Mouse (Mus musculus) embryonic stem cell, embryonic (primary cell): ENCODE measurements around the gene Tcf3.

Experiments used
- CTCF ChIA-PET, 4 experiments: fragments of 300-600 bp in 2 of 4; fragments of 350-600 bp in 2 of 4; sonication (Branson Sonifier 250); formaldehyde crosslinking; loops; one replicate each; lab custom pipeline; 2022; ENCODE audit warnings: inconsistent platforms in 2 of 4; lab: Charles Lee
- POLR2A ChIA-PET, 4 experiments: fragments of 300-600 bp in 2 of 4; fragments of 350-600 bp in 2 of 4; sonication (Branson Sonifier 250); formaldehyde crosslinking; loops; one replicate each; lab custom pipeline; 2022; ENCODE audit warnings: antibody characterized with exemption in 4 of 4, inconsistent platforms in 1 of 4; lab: Charles Lee

Gene Tcf3

DNA sequence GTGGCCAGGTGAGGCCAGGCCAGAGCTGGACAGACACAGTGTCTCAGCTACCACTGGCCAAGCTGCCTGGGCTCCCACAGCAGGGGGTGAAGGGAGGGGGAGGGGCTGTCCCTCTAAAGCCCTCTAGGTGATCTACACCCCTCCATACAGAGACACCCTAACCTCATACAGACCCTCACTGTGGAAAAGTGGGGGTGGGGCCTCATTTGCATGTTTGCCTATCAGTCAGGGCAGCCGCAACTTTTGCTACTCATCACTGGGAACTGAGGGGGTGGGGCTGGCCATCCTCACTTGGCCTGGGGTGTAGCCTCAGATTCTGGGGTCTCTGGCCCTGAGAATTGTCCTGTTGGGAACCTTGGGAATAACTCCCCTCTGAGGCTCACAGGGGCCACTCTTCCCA is 11.6 kb upstream of the Tcf3 start:
- CTCF ChIA-PET: interaction anchor here (0.6 to 6.1 kb wide), 17 partner anchors 16 to 133 kb away, joined by 3 to 45 read pairs (median 6); no protein-coding TSS in a partner anchor

DNA sequence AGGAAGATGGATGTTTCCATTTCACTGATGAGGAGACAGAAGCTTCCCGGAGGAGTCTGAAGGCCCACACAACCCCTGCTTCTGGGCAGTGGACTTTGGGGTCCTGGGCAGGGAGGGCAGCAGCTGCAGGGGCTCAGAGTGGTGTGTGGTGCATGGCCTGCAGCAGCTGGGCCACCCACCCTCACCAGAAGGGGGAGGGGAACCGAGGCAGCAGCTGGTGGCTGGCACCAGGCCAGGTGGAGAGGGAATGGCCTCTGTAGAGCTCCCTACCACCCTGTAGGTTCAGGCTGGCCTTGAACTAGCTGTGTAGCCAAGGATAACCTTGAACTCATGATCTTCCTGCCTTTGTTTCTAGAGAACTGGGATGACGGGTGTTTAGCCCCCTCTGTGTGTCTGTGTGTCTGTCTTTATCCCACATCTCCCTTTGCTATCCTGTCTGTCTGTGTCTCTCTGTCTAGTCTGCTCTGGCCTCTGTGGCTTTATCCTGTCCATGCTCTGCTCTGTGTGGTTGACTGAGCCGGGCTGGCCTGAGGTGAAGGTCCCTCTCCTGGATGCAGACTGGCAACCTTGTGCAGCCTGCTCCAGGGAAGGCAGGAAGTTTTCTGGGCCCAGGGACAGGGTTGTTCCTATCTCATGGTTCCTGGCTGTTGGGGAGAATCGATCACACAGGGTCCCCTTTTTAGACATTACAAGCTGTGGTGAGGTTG is 11.0 kb upstream of the Tcf3 start:
- CTCF ChIA-PET: interaction anchor here (0.6 to 6.1 kb wide), 23 partner anchors 41 to 192 kb away, joined by 3 to 45 read pairs (median 4); no protein-coding TSS in a partner anchor
- POLR2A ChIA-PET: interaction anchor here in 2 of 4 experiments (0.5 to 1.6 kb wide), 7 partner anchors 8 to 310 kb away, joined by 3 to 4 read pairs (median 3); partner anchors contain the start of gene Rexo1 (in 1 of the 2)

More for the DNA sequence above, 11.6 kb upstream of the Tcf3 start:
- POLR2A ChIA-PET: interaction anchor here in 3 of 4 experiments (0.5 to 1.9 kb wide), 8 partner anchors 8 to 230 kb away, joined by 3 to 7 read pairs (median 4); partner anchors contain the start of gene Rexo1 (in 2 of the 3)

DNA sequence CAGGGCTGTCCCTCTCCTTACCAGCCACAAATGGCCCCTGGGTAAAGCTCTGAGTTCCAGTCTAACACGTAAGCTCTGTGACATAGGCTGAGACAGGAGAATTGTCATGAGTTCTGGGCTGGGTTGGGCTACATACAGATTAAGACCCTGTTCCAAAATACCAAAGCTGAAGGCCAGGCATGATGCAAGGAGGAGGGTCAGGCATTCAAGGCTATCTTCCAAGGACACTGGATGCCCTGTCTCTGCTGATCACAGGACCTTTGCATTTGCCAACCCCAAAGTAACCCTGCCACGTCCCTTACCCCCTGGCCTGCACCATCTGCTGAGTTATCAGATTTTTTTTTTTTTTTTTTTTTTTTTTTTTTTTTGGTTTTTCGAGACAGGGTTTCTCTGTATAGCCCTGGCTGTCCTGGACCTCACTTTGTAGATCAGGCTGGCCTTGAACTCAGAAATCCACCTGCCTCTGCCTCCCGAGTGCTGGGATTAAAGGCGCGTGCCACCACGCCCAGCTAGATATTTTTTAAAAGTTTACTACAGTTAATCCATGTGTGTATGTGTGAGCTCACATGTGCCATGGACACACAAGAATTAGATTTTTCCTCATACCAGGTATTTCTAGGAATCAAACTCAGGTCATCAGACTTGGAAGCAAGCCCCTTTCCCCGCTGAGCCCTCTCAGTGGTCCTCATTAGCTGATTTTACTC is 10.3 kb upstream of the Tcf3 start:
- POLR2A ChIA-PET: interaction anchor here in 1 of 4 experiments (0.6 to 1.2 kb wide), 7 partner anchors 8 to 311 kb away, joined by 3 to 5 read pairs (median 3); partner anchors contain the start of gene Rexo1

DNA sequence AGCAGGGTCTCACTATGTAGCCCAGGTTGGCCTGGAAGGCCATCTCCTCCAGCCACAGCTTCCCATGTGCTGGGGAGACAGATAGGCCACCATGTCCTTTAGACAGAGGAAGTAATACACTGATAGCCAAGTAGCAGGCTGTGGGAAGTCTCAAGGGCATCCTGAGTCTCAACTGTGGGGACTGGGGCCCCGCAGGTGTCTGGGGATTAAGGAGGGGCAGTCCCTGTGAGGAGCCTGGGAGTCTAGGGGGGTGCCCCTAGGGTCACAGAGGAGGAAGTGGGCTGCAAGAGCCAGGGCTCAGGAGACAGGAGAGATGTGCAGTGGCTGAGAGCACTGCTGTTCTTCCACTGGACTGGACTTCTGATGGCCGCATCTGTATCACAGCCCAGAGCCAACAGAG is 9.5 kb upstream of the Tcf3 start:
- POLR2A ChIA-PET: interaction anchor here in 2 of 4 experiments (1.1 to 2.4 kb wide), 6 partner anchors 20 to 233 kb away, joined by 3 to 9 read pairs (median 6); partner anchors contain the start of gene Rexo1 (in 1 of the 2)

More for the DNA sequence above, 10.3 kb upstream of the Tcf3 start:
- CTCF ChIA-PET: interaction anchor here (0.6 to 6.1 kb wide), 18 partner anchors 42 to 193 kb away, joined by 3 to 45 read pairs (median 5); partner anchors contain the start of gene Rexo1 (in 1 of the 4)

DNA sequence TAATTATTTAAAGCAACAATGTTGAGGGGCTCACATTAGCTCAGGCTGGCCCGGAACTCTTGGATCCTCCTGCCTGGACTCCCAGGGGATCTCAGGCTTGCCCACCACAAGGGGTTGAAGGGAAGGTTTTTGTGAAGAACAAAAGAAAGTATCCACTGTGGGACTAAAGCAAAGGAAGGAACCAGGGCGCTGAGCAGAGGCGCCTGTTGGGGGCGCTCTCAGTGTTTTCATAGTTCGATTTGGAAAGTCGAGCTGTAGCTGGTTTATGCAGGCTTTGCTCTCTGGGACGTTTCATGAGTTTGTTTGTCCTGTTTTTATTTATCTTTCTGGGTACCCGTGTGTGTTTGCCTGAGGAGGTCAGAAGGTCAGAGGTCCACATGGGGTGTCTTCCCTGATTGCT is 8.2 kb upstream of the Tcf3 start:
- CTCF ChIA-PET: interaction anchor here (0.5 to 2.2 kb wide), 50 partner anchors 9 to 437 kb away, joined by 3 to 21 read pairs (median 4); partner anchors contain the start of genes Atp8b3 (in 2 of the 4), Mbd3 (in 1 of the 4), Rexo1 (in 1 of the 4) and Uqcr11 (in 1 of the 4)

More for the DNA sequence above, 9.5 kb upstream of the Tcf3 start:
- CTCF ChIA-PET: interaction anchor here in 3 of 4 experiments (0.6 to 6.1 kb wide), 12 partner anchors 42 to 119 kb away, joined by 3 to 45 read pairs (median 6); partner anchors contain the start of gene Rexo1 (in 2 of the 3)

DNA sequence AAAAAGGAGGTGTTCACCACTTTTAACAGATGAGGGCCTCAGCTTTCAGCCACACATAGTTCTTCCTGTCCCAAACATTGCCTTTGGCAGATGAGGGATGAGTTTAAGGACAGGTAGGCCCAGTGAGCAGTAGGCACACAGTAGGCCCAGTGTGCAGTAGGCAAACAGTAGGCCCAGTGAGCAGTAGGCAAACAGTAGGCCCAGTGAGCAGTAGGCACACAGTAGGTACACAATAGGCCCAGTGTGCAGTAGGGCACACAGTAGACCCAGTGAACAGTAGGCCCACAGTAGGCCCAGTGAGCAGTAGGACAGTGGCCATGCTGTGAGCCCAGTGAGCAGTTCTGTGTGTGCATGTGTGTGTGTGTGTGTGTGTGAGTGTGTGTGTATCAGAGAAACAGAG is 6.6 kb upstream of the Tcf3 start:
- POLR2A ChIA-PET: interaction anchor here in 1 of 4 experiments (1.1 kb wide), 1 partner anchor 54 kb away, joined by 3 read pairs; no protein-coding TSS in a partner anchor
- CTCF ChIA-PET: interaction anchor here in 3 of 4 experiments (0.7 to 1.0 kb wide), 3 partner anchors 66 to 241 kb away, joined by 3 read pairs; no protein-coding TSS in a partner anchor

More for the DNA sequence above, 8.2 kb upstream of the Tcf3 start:
- POLR2A ChIA-PET: interaction anchor here in 2 of 4 experiments (0.6 to 2.4 kb wide), 18 partner anchors 9 to 942 kb away, joined by 3 to 9 read pairs (median 4); partner anchors contain the start of genes Rexo1 (in 2 of the 2), Mbd3 (in 1 of the 2) and Mknk2 (in 1 of the 2)

DNA sequence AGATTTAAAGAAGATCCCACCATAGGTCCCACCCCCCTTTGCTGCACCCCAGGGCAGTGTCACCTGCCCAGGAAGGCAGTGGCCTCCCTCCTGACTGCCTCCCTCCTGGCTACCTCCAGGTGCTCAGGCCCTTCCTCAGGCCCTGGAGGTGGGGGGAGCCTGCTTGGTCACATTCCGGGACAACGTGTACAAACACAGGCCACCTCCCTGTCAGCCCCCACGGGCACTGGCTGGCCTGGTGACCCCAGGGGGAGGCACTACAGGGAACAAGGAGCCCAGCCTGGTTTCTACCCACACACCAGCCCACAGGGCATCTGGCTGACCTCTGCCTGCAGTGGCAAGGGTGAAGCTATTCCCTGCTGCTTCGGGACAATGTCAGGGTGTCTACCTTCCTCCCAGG is 4.5 kb upstream of the Tcf3 start:
- ChIA-PET CTCF (interaction anchor here in 2 of 4 experiments (0.5 to 1.8 kb wide), 3 partner anchors 62 to 443 kb away, joined by 4 to 10 read pairs (median 8); no protein-coding TSS in a partner anchor), POLR2A (interaction anchor here in 3 of 4 experiments (0.6 to 2.0 kb wide), 4 partner anchors 14 to 124 kb away, joined by 3 to 5 read pairs (median 3); partner anchors contain the start of gene Rexo1 (in 1 of the 3))

DNA sequence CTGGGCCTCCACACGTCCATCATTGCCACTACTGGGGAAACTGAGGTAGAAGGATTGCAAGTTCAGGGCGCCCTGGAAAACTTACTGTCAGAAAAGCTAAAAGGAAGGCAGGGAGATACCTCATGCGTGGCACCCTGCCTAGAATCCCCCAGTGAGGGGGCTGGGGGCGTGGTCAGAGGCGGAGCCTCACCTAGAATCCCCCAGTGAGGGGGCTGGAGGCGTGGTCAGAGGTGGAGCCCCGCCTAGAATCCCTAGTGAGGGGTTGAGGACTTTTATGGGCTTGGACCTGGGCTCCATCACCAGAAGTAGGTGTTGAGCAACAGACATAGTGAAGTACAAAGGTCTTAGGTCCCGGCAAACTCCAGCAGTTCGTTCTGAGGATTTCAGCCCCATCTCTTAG is 2.8 kb upstream of the Tcf3 start:
- CTCF ChIA-PET: interaction anchor here in 3 of 4 experiments (0.5 to 1.8 kb wide), 10 partner anchors 11 to 312 kb away, joined by 3 to 8 read pairs (median 3); no protein-coding TSS in a partner anchor
- POLR2A ChIA-PET: interaction anchor here in 3 of 4 experiments (0.5 to 3.0 kb wide), 29 partner anchors 8 to 493 kb away, joined by 3 to 20 read pairs (median 3); partner anchors contain the start of genes Rexo1 (in 2 of the 3), Abhd17a (in 1 of the 3), Atp8b3 (in 1 of the 3) and Csnk1g2 (in 1 of the 3)

DNA sequence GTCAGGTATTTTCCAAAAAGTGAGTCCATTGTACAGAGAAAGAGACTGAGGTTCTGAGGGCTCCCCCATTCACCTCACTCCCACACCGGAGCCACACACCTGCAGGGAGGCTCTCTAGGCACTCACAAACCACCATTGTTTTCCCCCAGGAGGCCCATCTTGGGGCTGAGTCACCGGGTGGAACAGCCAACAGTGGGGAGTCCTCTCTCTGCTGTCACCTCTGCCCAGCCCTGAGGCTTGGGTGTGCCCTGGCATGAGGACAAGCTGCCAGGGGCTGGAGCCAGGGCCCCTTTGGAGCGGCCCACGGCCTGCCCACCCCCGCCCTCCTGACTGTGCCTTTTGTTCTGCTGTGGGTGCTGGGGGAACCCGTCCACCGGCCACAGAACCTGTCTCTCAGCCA is 2.3 kb upstream of the Tcf3 start:
- ChIA-PET POLR2A (interaction anchor here in 3 of 4 experiments (0.5 to 3.0 kb wide), 24 partner anchors 8 to 494 kb away, joined by 3 to 20 read pairs (median 3); partner anchors contain the start of genes Atp8b3 (in 1 of the 3), Csnk1g2 (in 1 of the 3), Gadd45b (in 1 of the 3) and Gamt (in 1 of the 3)), CTCF (interaction anchor here in 2 of 4 experiments (0.6 to 1.4 kb wide), 6 partner anchors 11 to 304 kb away, joined by 3 to 4 read pairs (median 3); no protein-coding TSS in a partner anchor)

DNA sequence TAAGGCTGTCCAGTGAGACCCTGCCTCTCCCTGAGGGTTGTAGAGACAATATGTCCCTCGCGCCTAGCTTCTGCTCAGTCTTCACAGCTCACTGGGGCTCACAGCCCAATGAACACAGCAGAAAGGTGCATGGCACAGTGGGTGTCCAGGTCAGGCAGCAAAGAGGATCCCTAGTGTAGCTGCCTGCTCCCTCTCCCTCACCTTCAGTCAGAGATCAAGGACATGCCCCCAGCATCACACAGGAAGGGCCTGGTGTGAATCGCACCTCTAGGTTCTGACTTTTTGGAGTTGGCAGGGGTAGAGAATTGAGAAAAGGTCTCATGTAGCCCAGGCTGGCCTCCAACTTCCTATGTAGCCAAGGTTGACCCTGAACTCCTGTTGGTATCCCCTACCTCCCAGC is 1.4 kb upstream of the Tcf3 start:
- ChIA-PET CTCF (interaction anchor here in 2 of 4 experiments (0.6 to 1.3 kb wide), 4 partner anchors 31 to 130 kb away, joined by 3 to 4 read pairs (median 3); no protein-coding TSS in a partner anchor), POLR2A (interaction anchor here (0.6 to 3.0 kb wide), 14 partner anchors 9 to 357 kb away, joined by 3 to 20 read pairs (median 3); partner anchors contain the start of genes Rexo1 (in 2 of the 4), Mbd3 (in 1 of the 4) and Mknk2 (in 1 of the 4))

DNA sequence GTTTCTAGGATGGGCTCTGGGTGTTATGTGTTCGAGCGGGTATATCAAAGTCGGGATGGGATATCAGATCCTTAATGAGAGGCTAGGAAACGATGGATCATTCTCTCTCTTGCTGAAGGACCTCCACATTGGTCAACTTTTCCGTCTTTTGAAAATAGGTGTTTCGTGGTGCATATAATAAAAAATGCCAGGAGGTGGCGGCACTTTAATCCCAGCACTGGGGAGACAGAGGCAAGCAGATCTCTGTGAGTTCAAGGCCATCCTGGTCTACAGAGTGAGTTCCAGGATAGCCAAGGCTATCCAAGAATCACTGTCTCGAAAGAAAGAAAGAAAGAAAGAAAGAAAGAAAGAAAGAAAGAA is 766 bp upstream of the Tcf3 start:
- CTCF ChIA-PET: interaction anchor here in 1 of 4 experiments (1.0 to 1.3 kb wide), 3 partner anchors 31 to 89 kb away, joined by 3 to 4 read pairs (median 3); no protein-coding TSS in a partner anchor
- POLR2A ChIA-PET: interaction anchor here in 3 of 4 experiments (0.7 to 3.0 kb wide), 11 partner anchors 11 to 243 kb away, joined by 3 to 20 read pairs (median 3); partner anchors contain the start of genes Rexo1 (in 2 of the 3), Mbd3 (in 1 of the 3) and Mknk2 (in 1 of the 3)

DNA sequence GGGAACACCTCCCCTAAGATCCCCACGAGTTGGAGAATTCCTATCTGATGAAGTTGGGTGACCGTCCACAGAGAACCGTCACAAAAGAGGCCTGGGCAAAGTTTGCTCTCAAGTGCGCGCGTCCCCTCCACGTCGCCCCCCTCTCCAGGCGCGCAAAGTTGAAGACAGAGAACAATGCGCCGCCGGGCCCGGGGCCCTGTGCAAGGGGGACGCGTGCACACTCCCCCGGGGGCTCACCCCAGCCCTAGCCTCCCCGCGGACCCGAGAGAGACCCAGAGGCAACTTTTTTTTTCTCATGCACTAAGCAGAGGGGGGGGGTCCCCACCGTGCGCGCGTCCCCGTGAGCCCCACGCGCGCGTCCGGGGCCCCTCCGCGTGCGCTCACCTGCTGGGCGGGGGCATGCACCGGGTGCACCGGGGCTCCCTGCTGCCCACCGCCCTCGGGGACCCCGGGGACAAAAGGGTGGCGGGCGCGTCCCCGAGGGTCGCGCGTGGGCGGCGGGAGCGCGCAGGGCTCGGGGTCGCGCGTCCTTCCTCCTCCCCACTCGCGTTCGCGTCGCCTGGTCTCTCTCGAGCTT is 423 bp downstream of the Tcf3 start:
- ChIA-PET CTCF (interaction anchor here in 3 of 4 experiments (0.6 to 2.2 kb wide), 6 partner anchors 9 to 855 kb away, joined by 3 to 6 read pairs (median 4); no protein-coding TSS in a partner anchor), POLR2A (interaction anchor here in 3 of 4 experiments (0.6 to 3.1 kb wide), 11 partner anchors 10 to 243 kb away, joined by 3 to 19 read pairs (median 4); partner anchors contain the start of genes Mbd3 (in 1 of the 3) and Rexo1 (in 1 of the 3))

DNA sequence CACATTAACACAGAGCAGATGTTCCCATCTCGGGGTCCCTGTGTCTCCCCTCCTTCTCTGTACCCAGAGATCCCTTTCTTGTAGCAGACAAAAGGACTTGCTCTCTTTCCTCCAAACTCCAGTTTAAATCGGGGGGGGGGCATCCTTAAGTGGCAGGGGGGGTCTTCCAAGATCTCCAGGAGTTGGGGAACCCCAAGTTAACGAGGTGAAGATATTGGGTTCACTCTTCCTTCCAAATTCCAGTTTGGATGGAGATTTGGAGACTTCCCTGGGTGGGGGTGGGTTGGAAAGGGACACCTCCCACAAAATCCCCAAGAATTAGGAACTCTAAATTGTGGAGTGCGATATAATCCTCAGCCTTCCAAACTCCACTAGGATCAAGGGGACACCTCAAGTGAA is 1.1 kb downstream of the Tcf3 start:
- ChIA-PET POLR2A (interaction anchor here in 3 of 4 experiments (0.6 to 3.1 kb wide), 17 partner anchors 9 to 399 kb away, joined by 3 to 19 read pairs (median 3); partner anchors contain the start of genes Atp8b3 (in 1 of the 3), Mbd3 (in 1 of the 3), Plk5 (in 1 of the 3) and Rexo1 (in 1 of the 3)), CTCF (interaction anchor here in 3 of 4 experiments (0.7 to 2.2 kb wide), 5 partner anchors 9 to 856 kb away, joined by 3 to 5 read pairs (median 4); no protein-coding TSS in a partner anchor)

DNA sequence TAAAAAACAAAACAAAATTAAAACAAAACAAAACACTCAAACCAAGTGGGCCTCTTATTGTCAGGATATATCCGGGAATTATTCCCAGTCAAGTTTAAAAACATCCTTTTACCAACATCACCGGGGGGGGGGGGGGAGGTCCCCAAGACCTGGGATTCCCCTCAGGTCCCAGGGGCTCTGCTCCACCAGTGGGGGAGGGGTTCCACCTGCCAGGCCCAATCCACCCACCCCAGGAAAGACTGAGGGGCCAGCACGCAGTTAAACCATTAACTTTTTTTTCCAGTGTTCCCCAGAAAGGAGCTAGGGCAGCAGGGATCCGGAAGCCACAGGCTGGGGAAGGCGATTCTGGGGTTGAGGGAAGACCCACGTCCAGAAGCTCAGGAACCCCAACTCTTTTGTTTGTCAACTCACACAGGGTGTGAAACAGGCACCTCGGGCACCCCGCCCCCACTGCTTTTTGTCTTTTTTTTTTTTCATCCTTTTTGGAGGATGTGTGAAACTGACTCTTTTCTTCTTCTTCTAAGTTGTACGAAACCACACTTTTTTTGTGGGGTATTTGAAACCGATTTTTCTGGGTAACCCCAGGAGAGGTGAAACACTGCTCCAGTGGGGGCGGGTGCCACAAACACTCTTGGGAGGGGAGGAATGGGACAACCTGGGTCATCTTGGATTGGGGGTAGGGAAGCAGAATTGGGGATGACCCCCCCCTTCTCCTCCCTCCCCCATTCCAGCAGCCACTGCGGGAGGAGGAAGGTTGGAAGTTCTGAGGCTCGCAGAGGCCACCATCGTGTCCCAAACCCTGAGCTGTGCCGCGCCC is 1.7 kb downstream of the Tcf3 start:
- ChIA-PET POLR2A (interaction anchor here (0.6 to 3.1 kb wide), 21 partner anchors 8 to 399 kb away, joined by 3 to 19 read pairs (median 3); partner anchors contain the start of genes Mbd3 (in 2 of the 4), Atp8b3 (in 1 of the 4), Plk5 (in 1 of the 4) and Rexo1 (in 1 of the 4)), CTCF (interaction anchor here (0.6 to 2.5 kb wide), 12 partner anchors 8 to 961 kb away, joined by 3 to 7 read pairs (median 4); partner anchors contain the start of gene Rexo1 (in 1 of the 4))
